Mouse (Mus musculus): ENCODE measurements around the gene Ccdc85c.

GRCm38 (mm10) chr12:108171336-108171735 lies 103.9 kb downstream of the Ccdc85c start:
- TF ChIP-seq CTCF (conservative IDR thresholded peaks at IDR 0.05; ENCODE audit: low read length), result no peak
- TF ChIP-seq NANOG (IDR thresholded peaks at IDR 0.05; ENCODE audit: borderline replicate concordance, low read length), result no peak
- TF ChIP-seq POU5F1 (IDR thresholded peaks at IDR 0.05; ENCODE audit: borderline replicate concordance, low read length), result no peak
